Mouse (Mus musculus) retina, postnatal 7 days (tissue): ENCODE data around the gene Pidd1.

Experiments
- DNase-seq: peaks from one replicate; pipeline ENCODE4 v3.0.0-alpha.2; 2012; ENCODE audit warnings: low read depth, low spot score

Gene Pidd1

GRCm38 (mm10) chr7:141472763-141473162 lies 28.9 kb upstream of the Pidd1 start:
- DNase-seq = no peak

GRCm38 (mm10) chr7:141472226-141472625 lies 28.4 kb upstream of the Pidd1 start:
- no peak for DNase-seq

- DNase-seq = no peak
Observed at GRCm38 (mm10) chr7:141471236-141471635, 27.4 kb upstream of the Pidd1 start.

- DNase-seq = no peak
Observed at GRCm38 (mm10) chr7:141470637-141470944, 26.8 kb upstream of the Pidd1 start.

- DNase-seq = no peak
Observed at GRCm38 (mm10) chr7:141469901-141470636, 26.2 kb upstream of the Pidd1 start.

- DNase-seq = no peak
Observed at GRCm38 (mm10) chr7:141469352-141469751, 25.5 kb upstream of the Pidd1 start.

GRCm38 (mm10) chr7:141468522-141469211 lies 24.8 kb upstream of the Pidd1 start:
- DNase-seq = no peak

- DNase-seq = no peak
Observed at GRCm38 (mm10) chr7:141468164-141468521, 24.3 kb upstream of the Pidd1 start.

- DNase-seq = no peak
Observed at GRCm38 (mm10) chr7:141467230-141468030, 23.6 kb upstream of the Pidd1 start, which contains the start of gene Cd151. Gene Cd151 (plus strand): TSS chr7:141467392.

GRCm38 (mm10) chr7:141466607-141467148 lies 22.9 kb upstream of the Pidd1 start:
- no peak for DNase-seq

GRCm38 (mm10) chr7:141466045-141466394 lies 22.2 kb upstream of the Pidd1 start:
- DNase-seq = no peak

GRCm38 (mm10) chr7:141465388-141466044 lies 21.7 kb upstream of the Pidd1 start:
- no peak for DNase-seq

GRCm38 (mm10) chr7:141464603-141465201 lies 20.9 kb upstream of the Pidd1 start:
- DNase-seq = no peak

GRCm38 (mm10) chr7:141463824-141464602 lies 20.2 kb upstream of the Pidd1 start:
- DNase-seq = no peak

- DNase-seq = no peak
Observed at GRCm38 (mm10) chr7:141462333-141462821, 18.6 kb upstream of the Pidd1 start.

GRCm38 (mm10) chr7:141461521-141462332 lies 17.9 kb upstream of the Pidd1 start:
- DNase-seq = no peak

- DNase-seq = no peak
Observed at GRCm38 (mm10) chr7:141460391-141461113, 16.7 kb upstream of the Pidd1 start, which contains the start of gene Cracr2b. Gene Cracr2b (plus strand): TSS chr7:141461094.

GRCm38 (mm10) chr7:141460001-141460390 lies 16.2 kb upstream of the Pidd1 start:
- DNase-seq = no peak

GRCm38 (mm10) chr7:141459301-141459711 lies 15.5 kb upstream of the Pidd1 start:
- no peak for DNase-seq
